Mouse (Mus musculus) hindbrain, embryonic 13.5 days (tissue): Measurements from ENCODE around the gene Ngly1. TPM values are rescaled to one million over a fixed set of nuclear protein-coding genes. Genes with fewer than 3 reads are reported as not detected.
"Not testable (repeated sequence)": the region's sequence is repeated elsewhere in the genome, so short reads cannot be mapped to it uniquely, and the experiment has no call there.

ENCODE experiments used
- ATAC-seq: fragments of 200-750 bp; cut with Nextera tagmentation; 2 replicates; pipeline ENCODE4 v1.8.0; 2017; ENCODE audit warnings: moderate TSS enrichment; ENCODE audit not compliant: low FRiP score
- H3K27ac ChIP-seq: fragments of 300-500 bp; sonication (generic); 2 replicates; pipeline ENCODE4 v1.5.1; 2015; ENCODE audit warnings: inconsistent platforms, mild to moderate bottlenecking, moderate library complexity
- H3K27me3 ChIP-seq: fragments of 300-500 bp; sonication (generic); 2 replicates; pipeline ENCODE4 v1.6.1; 2015; ENCODE audit warnings: mild to moderate bottlenecking, inconsistent platforms
- H3K36me3 ChIP-seq: fragments of 300-500 bp; sonication (generic); 2 replicates; pipeline ENCODE4 v1.6.1; 2015; ENCODE audit warnings: mild to moderate bottlenecking, inconsistent platforms
- H3K4me1 ChIP-seq: fragments of 300-500 bp; sonication (generic); replicated peaks from 2 replicates; pipeline ENCODE4 v1.6.1; 2015; ENCODE audit warnings: inconsistent platforms
- H3K4me2 ChIP-seq: fragments of 300-500 bp; sonication (generic); 2 replicates; pipeline ENCODE4 v1.6.1; 2015; ENCODE audit warnings: inconsistent platforms, mild to moderate bottlenecking, moderate library complexity
- H3K4me3 ChIP-seq: fragments of 300-500 bp; sonication (generic); 2 replicates; pipeline ENCODE4 v1.5.1; 2015; ENCODE audit warnings: mild to moderate bottlenecking, inconsistent platforms
- H3K9ac ChIP-seq: fragments of 300-500 bp; sonication (generic); 2 replicates; pipeline ENCODE4 v1.6.1; 2015; ENCODE audit warnings: mild to moderate bottlenecking, inconsistent platforms
- H3K9me3 ChIP-seq: fragments of 300-500 bp; sonication (generic); 2 replicates; pipeline ENCODE4 v1.6.1; 2016; ENCODE audit warnings: inconsistent platforms
- WGBS: fragments of 180-500 bp; shearing (Covaris S2); methylation state at CpG from one replicate; pipeline ENCODE4 v1.1.7; 2015; 5-methylcytosine and 5-hydroxymethylcytosine counted together
- polyA plus RNA-seq: library from polyadenylated mRNA; unstranded; fragments of >200 nt; fragmentation: Nextera tagmentation; extraction: Ambion mirVana; gene quantifications from 2 replicates; pipeline ENCODE4 v1.2.1, GENCODE M21; 2015

The Ngly1 gene
- polyA plus RNA-seq, 1 experiment from 2014 or later = 27.0 TPM

- H3K9ac ChIP-seq, H3K4me3 ChIP-seq, H3K4me2 ChIP-seq, H3K36me3 ChIP-seq, H3K27me3 ChIP-seq, H3K9me3 ChIP-seq, H3K4me1 ChIP-seq, H3K27ac ChIP-seq, ATAC-seq: not testable (repeated sequence)
- 74% methylated on average over 2 of the region's 2 CpGs for WGBS
Observed at GRCm38 (mm10) chr14:16313073-16313472, 64.0 kb downstream of the Ngly1 start.

DNA sequence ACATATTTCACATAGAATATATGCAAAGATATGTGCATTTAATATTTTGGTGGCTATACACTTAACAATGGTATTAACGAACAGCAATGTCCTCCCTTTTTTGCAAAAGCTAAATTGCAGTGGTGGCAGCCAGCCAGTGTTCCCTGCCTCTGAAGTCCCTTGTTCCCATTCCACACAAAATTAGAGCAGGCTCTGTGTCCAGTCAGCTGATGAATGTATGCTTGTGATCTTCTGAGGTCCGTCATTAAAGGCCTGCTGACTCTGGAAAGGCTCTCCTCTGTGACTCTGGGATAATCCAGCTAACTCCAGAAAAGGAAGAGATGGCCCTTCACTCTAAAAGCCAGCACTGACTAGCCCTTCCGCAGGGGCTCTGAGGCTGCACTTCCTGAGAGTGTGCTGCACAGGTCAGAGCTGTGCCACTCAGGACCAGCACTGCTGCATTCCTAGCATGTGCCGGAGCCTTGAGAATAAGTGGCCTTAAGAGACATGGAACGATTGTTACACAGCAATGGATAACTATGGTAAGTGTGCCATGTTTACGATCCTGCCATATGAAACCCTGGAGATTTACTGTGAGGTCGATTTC lies 64.9 kb downstream of the Ngly1 start:
- Histone ChIP-seq H3K36me3 (no peaks in the 10 kb centered on the region), H3K9me3 (no peaks in the 10 kb centered on the region), H3K27ac (peak overlapping the region; percentile 40), H3K27me3 (no peaks in the 10 kb centered on the region), H3K4me2 (no peak overlapping the region), H3K4me3 (no peak overlapping the region), H3K9ac (no peak overlapping the region; the same call in 1 of the 2 replicates), H3K4me1 (peaks cover 5% of the 10 kb centered on the region; the same call in 1 of the 2 replicates)
- WGBS = 73% methylated on average over 7 of the region's 7 CpGs
- no peak for ATAC-seq

DNA sequence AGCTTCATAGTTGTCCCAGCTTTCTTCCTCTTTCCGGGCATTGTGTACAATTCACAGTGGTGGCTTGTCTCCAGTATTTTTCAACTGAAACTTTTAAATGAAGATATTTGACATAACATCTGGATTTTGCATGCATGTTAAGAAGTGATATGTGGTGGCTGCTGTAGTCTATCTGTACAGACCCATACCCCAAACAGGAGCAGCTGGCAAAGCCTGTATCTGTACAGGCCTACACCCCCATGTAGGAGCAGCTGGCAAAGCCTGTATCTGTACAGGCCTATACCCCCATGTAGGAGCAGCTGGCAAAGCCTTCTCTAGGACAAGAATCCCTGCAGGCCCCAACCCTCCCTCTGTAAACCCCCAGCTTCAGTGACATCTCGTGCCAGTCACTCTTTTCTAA lies 65.8 kb downstream of the Ngly1 start:
- no peak overlapping the region for H3K4me3 ChIP-seq
- peaks cover 5% of the 10 kb centered on the region; the same call in 1 of the 2 replicates for H3K4me1 ChIP-seq
- H3K9ac ChIP-seq = no peak overlapping the region
- 77% methylated on average over 2 of the region's 2 CpGs for WGBS
- H3K4me2 ChIP-seq = no peak overlapping the region
- peak; percentile 66; the same call in 1 of the 2 replicates for ATAC-seq
- H3K27ac ChIP-seq = no peak overlapping the region
- H3K27me3 ChIP-seq = no peaks in the 10 kb centered on the region
- H3K36me3 ChIP-seq = no peaks in the 10 kb centered on the region
- H3K9me3 ChIP-seq = no peaks in the 10 kb centered on the region

GRCm38 (mm10) chr14:16316715-16317114 lies 67.6 kb downstream of the Ngly1 start:
- 94% methylated on average over 1 of the region's 1 CpGs for WGBS
- Histone ChIP-seq H3K9me3 (no peaks in the 10 kb centered on the region), H3K27ac (no peak overlapping the region), H3K4me3 (no peak overlapping the region), H3K36me3 (no peaks in the 10 kb centered on the region), H3K9ac (no peak overlapping the region), H3K4me2 (no peak overlapping the region), H3K27me3 (no peaks in the 10 kb centered on the region), H3K4me1 (peaks cover 5% of the 10 kb centered on the region; the same call in 1 of the 2 replicates)
- ATAC-seq = no peak

- Histone ChIP-seq H3K36me3 (no peaks in the 10 kb centered on the region), H3K9ac (no peak overlapping the region), H3K4me2 (no peak overlapping the region), H3K9me3 (no peaks in the 10 kb centered on the region), H3K4me3 (no peak overlapping the region), H3K4me1 (no peaks in the 10 kb centered on the region), H3K27ac (no peak overlapping the region), H3K27me3 (no peaks in the 10 kb centered on the region)
- ATAC-seq = no peak
- WGBS = 90% methylated on average over 2 of the region's 2 CpGs
Observed at GRCm38 (mm10) chr14:16319818-16320217, 70.7 kb downstream of the Ngly1 start.

- Histone ChIP-seq H3K4me3 (no peak overlapping the region), H3K27me3 (no peaks in the 10 kb centered on the region), H3K27ac (no peak overlapping the region), H3K36me3 (no peaks in the 10 kb centered on the region), H3K9ac (no peak overlapping the region), H3K4me1 (peaks cover 10% of the 10 kb centered on the region; the same call in 1 of the 2 replicates), H3K9me3 (no peaks in the 10 kb centered on the region), H3K4me2 (no peak overlapping the region)
- WGBS = 89% methylated on average over 4 of the region's 4 CpGs
- ATAC-seq = no peak
Observed at GRCm38 (mm10) chr14:16324394-16324793, 75.3 kb downstream of the Ngly1 start.

GRCm38 (mm10) chr14:16325208-16325607 lies 76.1 kb downstream of the Ngly1 start:
- Histone ChIP-seq H3K27me3 (no peaks in the 10 kb centered on the region), H3K9ac (no peak overlapping the region), H3K4me1 (peaks cover 10% of the 10 kb centered on the region; the same call in 1 of the 2 replicates), H3K27ac (no peak overlapping the region), H3K9me3 (no peaks in the 10 kb centered on the region), H3K4me3 (no peak overlapping the region), H3K36me3 (no peaks in the 10 kb centered on the region), H3K4me2 (no peak overlapping the region)
- WGBS = 40% methylated on average over 1 of the region's 1 CpGs
- no peak for ATAC-seq

DNA sequence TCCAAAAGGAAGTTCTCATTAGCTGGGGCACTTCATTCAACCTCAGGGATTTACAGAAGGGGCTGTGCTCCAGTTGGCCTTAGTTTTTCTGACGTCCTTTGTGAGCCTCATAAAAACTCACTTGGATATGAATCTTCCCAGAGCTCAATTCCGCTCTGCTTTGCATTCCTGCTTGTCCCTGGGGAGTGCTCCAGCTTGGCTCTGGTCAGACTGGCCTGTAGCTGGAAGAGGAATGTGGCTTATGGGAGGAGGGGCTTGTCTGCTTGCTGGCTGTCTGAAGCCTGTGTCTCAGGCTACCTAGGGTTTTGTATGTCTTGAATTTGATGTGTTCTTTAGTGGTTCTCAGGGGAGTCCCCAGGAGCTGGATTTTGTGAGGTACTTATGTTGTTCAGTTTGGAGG lies 79.5 kb downstream of the Ngly1 start:
- 0 out of 2 replicates have a peak, but pooled peaks have one; percentile 43 for ATAC-seq
- H3K36me3 ChIP-seq = no peaks in the 10 kb centered on the region
- no peaks in the 10 kb centered on the region for H3K27me3 ChIP-seq
- H3K9ac ChIP-seq = no peak overlapping the region
- H3K4me1 ChIP-seq = peaks cover 10% of the 10 kb centered on the region; the same call in 1 of the 2 replicates
- H3K4me2 ChIP-seq = no peak overlapping the region
- 0 out of 2 replicates have a peak overlapping the region, but pooled peaks have one; percentile 12 for H3K27ac ChIP-seq
- H3K9me3 ChIP-seq = no peaks in the 10 kb centered on the region
- no peak overlapping the region for H3K4me3 ChIP-seq
- 8% methylated on average over 2 of the region's 2 CpGs for WGBS

DNA sequence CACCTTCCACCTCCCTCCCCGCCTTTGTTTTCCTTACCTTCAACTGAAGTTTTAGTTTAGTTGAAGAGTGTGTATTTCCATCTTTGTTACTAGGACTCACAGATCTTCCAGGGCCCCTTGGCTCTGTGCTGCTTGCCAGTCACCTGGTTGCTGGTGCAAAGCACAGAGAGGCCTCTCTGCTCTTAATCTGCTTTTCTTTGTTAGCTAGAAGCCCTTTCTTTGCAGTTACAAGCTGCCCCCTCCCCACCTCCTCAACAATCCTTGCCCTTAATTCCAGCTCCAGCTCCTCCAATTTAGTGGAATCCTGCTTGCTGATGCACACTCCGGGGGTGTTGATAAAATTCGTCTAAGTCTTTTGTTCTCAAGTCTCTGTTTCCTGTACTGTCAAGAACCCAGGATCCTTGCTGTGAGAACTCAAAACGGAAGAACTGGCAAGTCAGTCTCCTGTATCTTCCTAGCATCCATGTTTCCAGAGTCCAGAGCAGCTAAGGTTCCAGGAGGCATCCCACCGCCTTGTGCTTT lies 79.9 kb downstream of the Ngly1 start:
- H3K36me3 ChIP-seq = no peaks in the 10 kb centered on the region
- H3K4me3 ChIP-seq = no peak overlapping the region
- H3K4me2 ChIP-seq = no peak overlapping the region
- H3K9ac ChIP-seq = no peak overlapping the region
- H3K27ac ChIP-seq = 0 out of 2 replicates have a peak overlapping the region, but pooled peaks have one; percentile 12
- ATAC-seq = no peak
- peaks cover 10% of the 10 kb centered on the region; the same call in 1 of the 2 replicates for H3K4me1 ChIP-seq
- H3K9me3 ChIP-seq = no peaks in the 10 kb centered on the region
- H3K27me3 ChIP-seq = no peaks in the 10 kb centered on the region
- WGBS = 30% methylated on average over 5 of the region's 5 CpGs

- Histone ChIP-seq H3K9me3 (no peaks in the 10 kb centered on the region), H3K9ac (no peak overlapping the region), H3K4me3 (no peak overlapping the region), H3K27ac (no peak overlapping the region), H3K36me3 (no peaks in the 10 kb centered on the region), H3K4me2 (no peak overlapping the region), H3K27me3 (no peaks in the 10 kb centered on the region), H3K4me1 (peaks cover 10% of the 10 kb centered on the region; the same call in 1 of the 2 replicates)
- WGBS = 84% methylated on average over 3 of the region's 3 CpGs
- ATAC-seq = no peak
Observed at GRCm38 (mm10) chr14:16329756-16330155, 80.7 kb downstream of the Ngly1 start.

DNA sequence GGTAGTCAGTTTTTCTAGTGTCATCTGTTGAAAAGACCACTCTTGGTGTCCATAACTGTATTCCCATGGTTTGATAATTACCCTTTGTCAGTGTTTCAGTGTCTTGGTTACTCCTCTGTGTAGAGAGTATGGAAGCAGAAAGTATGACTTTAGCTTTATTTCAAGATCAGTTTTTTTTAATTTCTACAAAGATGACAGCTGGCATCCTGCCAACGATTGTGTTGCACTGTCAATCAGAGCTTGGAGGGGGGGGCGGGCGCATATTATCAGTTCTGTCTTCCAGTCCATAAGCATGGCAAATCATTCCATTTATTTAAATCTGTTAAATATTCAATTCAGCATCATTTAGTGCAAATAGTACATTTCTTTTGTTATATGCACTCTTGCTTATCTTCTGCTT lies 85.2 kb downstream of the Ngly1 start:
- Histone ChIP-seq H3K4me3 (no peak overlapping the region), H3K27me3 (no peaks in the 10 kb centered on the region), H3K36me3 (no peaks in the 10 kb centered on the region), H3K27ac (no peak overlapping the region), H3K4me1 (peaks cover under 1% of the 10 kb centered on the region; the same call in 1 of the 2 replicates), H3K4me2 (no peak overlapping the region), H3K9me3 (no peaks in the 10 kb centered on the region), H3K9ac (no peak overlapping the region)
- 91% methylated on average over 3 of the region's 3 CpGs for WGBS
- ATAC-seq = no peak

DNA sequence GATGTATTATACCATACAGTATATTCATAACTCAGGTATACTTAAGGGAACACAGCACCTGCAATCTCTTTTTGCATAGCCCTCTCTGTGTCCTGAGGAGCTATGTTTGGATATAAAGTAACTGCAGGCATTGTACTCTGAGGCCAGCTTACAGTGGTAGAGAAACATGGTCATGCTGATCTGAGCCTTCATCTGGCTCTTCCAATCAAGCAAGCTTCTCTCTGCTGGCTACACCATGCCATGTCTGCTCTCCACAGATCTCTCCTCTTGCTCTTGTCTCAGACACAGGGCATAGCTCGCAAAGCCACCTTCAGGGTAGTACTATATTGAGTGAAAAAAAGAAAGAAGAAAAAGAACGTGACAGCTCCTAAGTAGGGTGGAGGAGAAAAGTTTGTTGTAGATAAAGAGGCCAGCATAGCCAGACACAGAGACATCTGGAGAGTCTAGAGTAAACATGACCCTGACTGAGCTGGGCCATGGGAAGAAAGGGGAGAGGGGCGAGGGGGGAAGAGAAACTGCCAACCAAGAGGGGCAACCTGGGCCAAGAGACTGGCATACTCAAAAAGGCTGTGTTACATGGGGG lies 86.8 kb downstream of the Ngly1 start:
- H3K4me2 ChIP-seq = no peak overlapping the region
- 63% methylated on average over 3 of the region's 3 CpGs for WGBS
- no peak overlapping the region for H3K27ac ChIP-seq
- H3K27me3 ChIP-seq = no peaks in the 10 kb centered on the region
- H3K36me3 ChIP-seq = no peaks in the 10 kb centered on the region
- H3K9ac ChIP-seq = no peak overlapping the region
- no peaks in the 10 kb centered on the region for H3K4me1 ChIP-seq
- H3K9me3 ChIP-seq = no peaks in the 10 kb centered on the region
- H3K4me3 ChIP-seq = no peak overlapping the region
- ATAC-seq = no peak

- ATAC-seq = no peak
- Histone ChIP-seq H3K9ac (no peak overlapping the region), H3K27me3 (no peaks in the 10 kb centered on the region), H3K4me3 (no peak overlapping the region), H3K4me1 (no peaks in the 10 kb centered on the region), H3K9me3 (no peaks in the 10 kb centered on the region), H3K36me3 (no peaks in the 10 kb centered on the region), H3K4me2 (no peak overlapping the region), H3K27ac (no peak overlapping the region)
- 70% methylated on average over 9 of the region's 9 CpGs for WGBS
Observed at GRCm38 (mm10) chr14:16347505-16347904, 98.4 kb downstream of the Ngly1 start.
